Mouse (Mus musculus) myocyte (in vitro differentiated cells): ENCODE measurements around the gene Fyn.

Experiments
- CEBPB ChIP-seq: IDR thresholded peaks from 2 replicates; pipeline ENCODE4 v1.6.1; 2011; ENCODE audit warnings: mild to moderate bottlenecking, moderate library complexity; ENCODE audit not compliant: poor library complexity, insufficient read depth, severe bottlenecking
- E2F4 ChIP-seq: IDR thresholded peaks from one replicate; pipeline ENCODE4 v1.6.1; 2011; ENCODE audit warnings: mild to moderate bottlenecking, control low read depth, moderate library complexity; ENCODE audit not compliant: insufficient read depth
- MAX ChIP-seq: IDR thresholded peaks from one replicate; pipeline ENCODE4 v1.6.1; 2011; ENCODE audit warnings: low read depth, mild to moderate bottlenecking, control low read depth
- POLR2A ChIP-seq: IDR thresholded peaks from one replicate; pipeline ENCODE4 v1.6.1; 2011; ENCODE audit warnings: low read depth, mild to moderate bottlenecking, control low read depth, moderate library complexity; ENCODE audit not compliant: insufficient read length
- REST ChIP-seq: IDR thresholded peaks from one replicate; pipeline ENCODE4 v1.6.1; 2011; ENCODE audit warnings: mild to moderate bottlenecking, control low read depth, moderate library complexity; ENCODE audit not compliant: insufficient read depth, insufficient read length
- SRF ChIP-seq: IDR thresholded peaks from one replicate; pipeline ENCODE4 v1.6.1; 2011; ENCODE audit warnings: low read depth; ENCODE audit not compliant: control insufficient read depth, insufficient read length
- TCF12 ChIP-seq: IDR thresholded peaks from one replicate; pipeline ENCODE4 v1.6.1; 2011; ENCODE audit warnings: mild to moderate bottlenecking, control low read depth; ENCODE audit not compliant: poor library complexity, insufficient read depth, severe bottlenecking
- TCF3 ChIP-seq: IDR thresholded peaks from one replicate; pipeline ENCODE4 v1.6.1; 2011; ENCODE audit warnings: low read depth, control low read depth; ENCODE audit not compliant: insufficient read length

- TF ChIP-seq POLR2A: no peak
- TF ChIP-seq TCF12: no peak
- TF ChIP-seq E2F4: no peak
- no peak for TF ChIP-seq MAX
- TF ChIP-seq CEBPB: no peak
- no peak for TF ChIP-seq REST
- TF ChIP-seq SRF: no peak
- TF ChIP-seq TCF3: no peak
Observed at GRCm38 (mm10) chr10:39468576-39468975, 99.9 kb downstream of the Fyn start.
